Mouse (Mus musculus) MEL (cell line): ENCODE results near the gene 6330409D20Rik.

Experiments used
- CTCF ChIP-seq, 3 experiments: IDR thresholded peaks in 2 of 3; conservative IDR thresholded peaks in 1 of 3; 2 replicates each; pipeline ENCODE4 v1.5.1; 2011 to 2012; ENCODE audit warnings: low read length in 3 of 3, low read depth in 2 of 3, mild to moderate bottlenecking in 2 of 3, improper control_type of control experiment in 1 of 3, inconsistent platforms in 1 of 3, mixed read lengths in 1 of 3, moderate library complexity in 1 of 3; ENCODE audit not compliant: control insufficient read depth in 1 of 3, insufficient read depth in 1 of 3, poor library complexity in 1 of 3, severe bottlenecking in 1 of 3
- NELFE ChIP-seq: IDR thresholded peaks from 2 replicates; pipeline ENCODE4 v1.6.1; 2011; ENCODE audit warnings: low read depth, low read length, improper control_type of control experiment
- POLR2A ChIP-seq, 2 experiments: IDR thresholded peaks; 2 replicates each; pipeline ENCODE4 v1.6.1; 2011 to 2012; ENCODE audit warnings: low read length in 2 of 2, mild to moderate bottlenecking in 2 of 2, control low read depth in 1 of 2, improper control_type of control experiment in 1 of 2, low read depth in 1 of 2, moderate library complexity in 1 of 2; ENCODE audit not compliant: control insufficient read depth in 1 of 2, insufficient read depth in 1 of 2, poor library complexity in 1 of 2
- RAD21 ChIP-seq: IDR thresholded peaks from 2 replicates; pipeline ENCODE4 v1.6.1; 2011; ENCODE audit warnings: mild to moderate bottlenecking, low read depth, low read length, improper control_type of control experiment
- RCOR1 ChIP-seq: IDR thresholded peaks from 2 replicates; pipeline ENCODE4 v1.6.1; 2012; ENCODE audit warnings: low read depth, mild to moderate bottlenecking, inconsistent platforms, low read length, improper control_type of control experiment
- TAL1 ChIP-seq: IDR thresholded peaks from 2 replicates; pipeline ENCODE4 v1.6.1; 2012; ENCODE audit warnings: mild to moderate bottlenecking, inconsistent platforms, low read length, moderate library complexity, mixed read lengths
- TCF12 ChIP-seq: IDR thresholded peaks from 2 replicates; pipeline ENCODE4 v1.6.1; 2014; ENCODE audit warnings: low read depth, mild to moderate bottlenecking, inconsistent platforms, low read length, improper control_type of control experiment, moderate library complexity
- USF1 ChIP-seq: IDR thresholded peaks from 2 replicates; pipeline ENCODE4 v1.6.1; 2014; ENCODE audit warnings: low read depth, mild to moderate bottlenecking, inconsistent platforms, low read length, improper control_type of control experiment, moderate library complexity
- ZKSCAN1 ChIP-seq: IDR thresholded peaks from 2 replicates; pipeline ENCODE4 v1.6.1; 2012; ENCODE audit warnings: low read depth, mild to moderate bottlenecking, inconsistent platforms, low read length, improper control_type of control experiment, moderate library complexity
- ZNF384 ChIP-seq: IDR thresholded peaks from 2 replicates; pipeline ENCODE4 v1.6.1; 2012; ENCODE audit warnings: low read depth, mild to moderate bottlenecking, inconsistent platforms, low read length, improper control_type of control experiment

DNA sequence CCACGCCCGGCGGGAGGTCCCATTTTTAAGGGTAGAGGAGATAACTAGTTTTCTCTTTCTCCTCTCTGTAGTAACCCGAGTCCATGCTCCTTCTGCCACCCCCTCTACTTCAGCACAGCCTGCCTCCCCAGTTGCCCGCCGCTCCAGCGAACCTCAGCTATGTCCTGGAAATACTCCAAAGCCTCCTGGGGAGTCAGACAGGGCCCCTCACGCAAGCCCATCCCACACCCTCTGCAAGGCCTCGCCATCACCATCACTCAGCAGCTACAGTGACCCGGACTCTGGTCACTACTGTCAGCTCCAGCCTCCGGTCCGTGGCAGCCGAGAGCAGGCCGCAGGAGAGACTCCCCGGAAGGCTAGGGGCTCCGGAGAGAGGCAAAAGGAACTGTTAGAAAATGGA is 8.3 kb upstream of the 6330409D20Rik start:
- TF ChIP-seq ZKSCAN1 = no peak
- no peak for TF ChIP-seq TCF12
- no peak for TF ChIP-seq RCOR1
- TF ChIP-seq CTCF (IDR thresholded peaks at IDR 0.05 in 2 of 3, conservative IDR thresholded peaks at IDR 0.05 in 1 of 3; ENCODE audit: control insufficient read depth in 1 of 3, insufficient read depth in 1 of 3, low read depth in 2 of 3, low read length in 3 of 3, poor library complexity in 1 of 3, severe bottlenecking in 1 of 3) = no peak
- no peak for TF ChIP-seq NELFE
- TF ChIP-seq ZNF384 = no peak
- TF ChIP-seq POLR2A (IDR thresholded peaks at IDR 0.05; ENCODE audit: control insufficient read depth in 1 of 2, insufficient read depth in 1 of 2, low read depth in 1 of 2, low read length in 2 of 2, poor library complexity in 1 of 2) = no peak
- TF ChIP-seq TAL1 = no peak
- no peak for TF ChIP-seq USF1
- TF ChIP-seq RAD21 = no peak
